Mouse (Mus musculus) right cerebral cortex, adult 2 months (tissue): Measurements from ENCODE around the gene Clptm1l.

ENCODE experiments used
- DNase-seq, 2 experiments: peaks; one replicate each; pipeline ENCODE4 v3.0.0; 2021 to 2022; ENCODE audit warnings: low spot score in 2 of 2

Gene Clptm1l

GRCm38 (mm10) chr13:73658953-73659352 lies 55.1 kb downstream of the Clptm1l start:
- DNase-seq: no peak

- DNase-seq: no peak
These were observed 56.4 kb downstream of the Clptm1l start for GRCm38 (mm10) chr13:73660163-73660695.
